Mouse (Mus musculus): ENCODE measurements around the gene Qtrt1. TPM values are rescaled to one million over a fixed set of nuclear protein-coding genes. Genes with fewer than 3 reads are reported as not detected.

Qtrt1 gene
- polyA plus RNA-seq, 1 experiment from 2014 or later: 30.8 TPM

DNA sequence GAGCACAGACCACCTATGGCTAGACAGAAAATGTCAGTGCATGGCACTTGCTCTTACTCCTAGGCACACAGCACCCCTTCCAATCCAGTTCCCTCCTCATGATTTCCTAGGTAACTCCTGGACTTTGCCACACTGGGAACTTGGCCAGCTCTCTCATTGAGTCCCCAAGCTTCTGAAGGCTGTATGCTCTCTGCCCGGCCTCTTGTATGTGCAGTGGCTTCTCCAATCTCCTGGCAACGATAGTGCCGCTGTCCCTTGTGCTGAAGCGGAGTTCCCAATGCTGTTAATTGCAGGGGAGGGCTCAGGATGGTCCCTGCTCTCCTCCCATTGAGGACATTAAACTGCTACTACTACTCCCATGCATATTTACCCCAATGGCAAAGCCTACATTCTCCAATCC is 3.7 kb upstream of the Qtrt1 start:
- no peak overlapping the region for H3K4me3 ChIP-seq (ENCODE audit: low read depth, low read length)
- WGBS: 12% methylated on average over 4 of the region's 4 CpGs

DNA sequence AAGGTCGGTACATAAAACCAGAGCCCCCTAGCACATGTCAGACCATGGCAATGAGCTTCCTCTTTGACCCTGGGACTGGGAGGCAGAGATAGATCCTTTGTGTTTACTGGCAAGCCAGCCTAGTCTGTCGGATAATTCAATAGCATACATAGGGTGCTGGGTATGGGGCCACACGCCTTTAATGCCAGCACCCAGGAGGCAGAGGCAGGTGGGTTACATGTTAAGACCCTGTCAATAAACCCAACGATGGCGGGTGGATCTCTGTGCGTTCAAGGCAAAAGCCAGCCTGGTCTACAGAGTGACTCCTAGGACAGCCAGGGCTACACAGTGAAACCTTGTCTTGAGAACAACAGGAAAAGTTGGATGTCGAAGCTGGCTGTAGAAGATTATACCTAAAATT is 3.0 kb upstream of the Qtrt1 start:
- no peak for TF ChIP-seq CTCF (IDR thresholded peaks at IDR 0.05; ENCODE audit: low read depth)
- TF ChIP-seq EP300 (optimal IDR thresholded peaks at IDR 0.05): no peak
- 68% methylated on average over 7 of the region's 7 CpGs for WGBS
- ATAC-seq (ENCODE audit: low FRiP score, low TSS enrichment): no peak

More for the DNA sequence above, 3.7 kb upstream of the Qtrt1 start:
- no peak overlapping the region for H3K4me2 ChIP-seq (replicated peaks; ENCODE audit: low read depth)
- ATAC-seq (ENCODE audit: low FRiP score, low TSS enrichment) (no peak), DNase-seq (ENCODE audit: low spot score) (peak; percentile 72)
- TF ChIP-seq EP300 (optimal IDR thresholded peaks at IDR 0.05) (no peak), CTCF (IDR thresholded peaks at IDR 0.05; ENCODE audit: low read depth) (no peak)
- H3K36me3 ChIP-seq (ENCODE audit: control insufficient read depth, insufficient read depth, low read length): peaks cover 17% of the 10 kb centered on the region; the same call in 1 of the 2 replicates
- H3K9me3 ChIP-seq (ENCODE audit: control insufficient read depth, low read length): no peaks in the 10 kb centered on the region
- no peak overlapping the region for H3K27ac ChIP-seq (replicated peaks)
- no peak overlapping the region for H3K9ac ChIP-seq (ENCODE audit: low read length)
- no peaks in the 10 kb centered on the region for H3K4me1 ChIP-seq (replicated peaks; ENCODE audit: control insufficient read depth, insufficient read depth)
- no peaks in the 10 kb centered on the region for H3K27me3 ChIP-seq (ENCODE audit: control insufficient read depth, insufficient read depth, low read length)

DNA sequence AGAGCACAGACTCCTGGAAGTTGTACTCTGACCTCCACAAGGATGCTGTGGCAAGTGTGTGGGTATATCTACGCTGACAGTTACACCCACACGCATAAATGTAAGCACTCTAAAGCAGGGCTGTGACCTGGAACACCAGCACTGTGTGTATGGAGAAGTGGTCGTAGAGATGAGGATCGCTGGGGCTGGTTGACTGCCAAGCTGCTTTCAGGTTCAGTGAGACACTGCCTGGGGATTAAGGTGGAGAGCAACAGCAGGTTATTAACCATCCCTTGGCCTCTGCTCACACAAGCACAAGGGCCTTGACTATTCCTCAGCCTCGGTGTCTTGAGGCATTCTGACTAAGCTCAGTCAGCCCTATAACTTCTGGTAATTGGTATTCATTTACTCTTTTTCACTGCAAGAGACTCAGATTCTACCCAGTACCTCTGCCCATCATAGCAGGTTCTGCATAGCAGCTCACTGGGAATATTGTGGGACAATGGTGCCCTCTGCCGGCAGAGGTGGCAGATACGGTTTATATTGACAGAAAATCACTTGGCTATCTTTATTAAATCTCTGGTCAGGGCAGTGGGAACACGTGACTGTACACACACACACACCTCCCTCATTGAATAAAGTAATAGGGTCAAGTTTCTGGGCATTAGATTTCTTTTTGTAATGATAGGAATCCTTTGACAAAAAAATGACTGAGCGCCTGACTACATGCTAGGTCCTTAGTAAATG is 1.9 kb upstream of the Qtrt1 start:
- DNase-seq (ENCODE audit: low spot score) (peak; percentile 88), ATAC-seq (ENCODE audit: low FRiP score, low TSS enrichment) (no peak)
- Histone ChIP-seq H3K4me3 (ENCODE audit: low read depth, low read length) (no peak overlapping the region), H3K27ac (replicated peaks) (no peak overlapping the region), H3K9ac (ENCODE audit: low read length) (no peak overlapping the region), H3K4me2 (replicated peaks; ENCODE audit: low read depth) (no peak overlapping the region), H3K4me1 (replicated peaks; ENCODE audit: control insufficient read depth, insufficient read depth) (no peaks in the 10 kb centered on the region; the same call in 1 of the 2 replicates), H3K36me3 (ENCODE audit: control insufficient read depth, insufficient read depth, low read length) (peaks cover 11% of the 10 kb centered on the region; the same call in 1 of the 2 replicates), H3K9me3 (ENCODE audit: control insufficient read depth, low read length) (no peaks in the 10 kb centered on the region), H3K27me3 (ENCODE audit: control insufficient read depth, insufficient read depth, low read length) (no peaks in the 10 kb centered on the region)
- TF ChIP-seq EP300 (optimal IDR thresholded peaks at IDR 0.05) (no peak), CTCF (IDR thresholded peaks at IDR 0.05; ENCODE audit: low read depth) (peak; percentile 90)
- WGBS: 29% methylated on average over 9 of the region's 9 CpGs

More for the DNA sequence above, 3.0 kb upstream of the Qtrt1 start:
- Histone ChIP-seq H3K27me3 (ENCODE audit: control insufficient read depth, insufficient read depth, low read length) (no peaks in the 10 kb centered on the region), H3K4me2 (replicated peaks; ENCODE audit: low read depth) (no peak overlapping the region), H3K9me3 (ENCODE audit: control insufficient read depth, low read length) (no peaks in the 10 kb centered on the region), H3K9ac (ENCODE audit: low read length) (no peak overlapping the region), H3K36me3 (ENCODE audit: control insufficient read depth, insufficient read depth, low read length) (peaks cover 17% of the 10 kb centered on the region; the same call in 1 of the 2 replicates), H3K27ac (replicated peaks) (no peak overlapping the region), H3K4me1 (replicated peaks; ENCODE audit: control insufficient read depth, insufficient read depth) (no peaks in the 10 kb centered on the region), H3K4me3 (ENCODE audit: low read depth, low read length) (no peak overlapping the region)
- DNase-seq (ENCODE audit: low spot score): no peak

DNA sequence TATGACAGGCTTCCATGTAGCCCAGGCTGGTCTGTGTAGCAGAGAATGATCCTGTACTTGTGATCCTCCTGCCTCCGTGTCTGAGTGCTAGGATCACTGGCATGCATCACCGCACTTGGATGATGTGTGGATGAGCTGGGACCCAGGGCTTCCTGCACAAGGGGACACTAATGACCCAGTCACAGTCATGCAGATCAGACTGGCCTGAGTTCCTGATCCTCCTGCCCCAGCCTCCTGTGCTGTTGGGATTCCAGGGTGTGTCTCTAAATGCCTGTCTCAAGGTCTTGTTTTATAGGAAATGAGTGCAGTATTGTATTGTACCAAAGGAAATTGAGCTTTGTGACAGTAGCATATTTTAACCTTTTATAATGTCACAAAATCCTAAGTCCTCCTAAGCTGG is 6.2 kb downstream of the Qtrt1 start:
- 88% methylated on average over 2 of the region's 2 CpGs for WGBS
- H3K36me3 ChIP-seq (ENCODE audit: control insufficient read depth, insufficient read depth, low read length): peaks cover 11% of the 10 kb centered on the region; the same call in 1 of the 2 replicates
- no peak for DNase-seq (ENCODE audit: low spot score)

DNA sequence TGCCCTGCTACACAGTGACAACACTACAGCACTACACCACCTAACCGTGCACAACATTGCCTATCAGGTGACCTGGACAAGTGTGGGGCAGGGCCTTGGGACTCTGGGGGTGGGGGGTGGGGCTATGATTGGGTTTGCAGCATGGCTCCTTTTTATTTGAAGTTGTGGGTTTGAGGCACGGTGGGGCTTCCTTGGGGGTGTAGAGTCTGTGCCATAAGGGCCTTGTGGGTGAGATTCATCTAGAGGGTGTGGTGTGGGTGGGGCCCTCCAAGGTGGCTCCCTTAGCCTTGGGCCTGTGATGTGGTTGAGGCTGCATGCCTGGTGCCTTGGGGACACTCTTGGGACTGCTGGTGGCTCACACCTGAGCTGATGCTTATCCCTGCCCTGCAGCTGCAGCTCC is 8.0 kb downstream of the Qtrt1 start:
- Histone ChIP-seq H3K9me3 (ENCODE audit: control insufficient read depth, low read length) (no peaks in the 10 kb centered on the region), H3K4me1 (replicated peaks; ENCODE audit: control insufficient read depth, insufficient read depth) (no peaks in the 10 kb centered on the region; the same call in 1 of the 2 replicates), H3K27me3 (ENCODE audit: control insufficient read depth, insufficient read depth, low read length) (no peaks in the 10 kb centered on the region), H3K9ac (ENCODE audit: low read length) (no peak overlapping the region), H3K4me3 (ENCODE audit: low read depth, low read length) (no peak overlapping the region), H3K36me3 (ENCODE audit: control insufficient read depth, insufficient read depth, low read length) (peaks cover 11% of the 10 kb centered on the region; the same call in 1 of the 2 replicates), H3K4me2 (replicated peaks; ENCODE audit: low read depth) (no peak overlapping the region), H3K27ac (replicated peaks) (no peak overlapping the region)
- 68% methylated on average over 2 of the region's 2 CpGs for WGBS
- ATAC-seq (ENCODE audit: low FRiP score, low TSS enrichment) (no peak), DNase-seq (ENCODE audit: low spot score) (no peak)
- TF ChIP-seq EP300 (optimal IDR thresholded peaks at IDR 0.05) (no peak), CTCF (IDR thresholded peaks at IDR 0.05; ENCODE audit: low read depth) (no peak)

More for the DNA sequence above, 6.2 kb downstream of the Qtrt1 start:
- Histone ChIP-seq H3K27me3 (ENCODE audit: control insufficient read depth, insufficient read depth, low read length) (no peaks in the 10 kb centered on the region), H3K9me3 (ENCODE audit: control insufficient read depth, low read length) (no peaks in the 10 kb centered on the region), H3K9ac (ENCODE audit: low read length) (no peak overlapping the region), H3K4me2 (replicated peaks; ENCODE audit: low read depth) (no peak overlapping the region), H3K27ac (replicated peaks) (no peak overlapping the region), H3K4me3 (ENCODE audit: low read depth, low read length) (no peak overlapping the region), H3K4me1 (replicated peaks; ENCODE audit: control insufficient read depth, insufficient read depth) (no peaks in the 10 kb centered on the region; the same call in 1 of the 2 replicates)
- no peak for TF ChIP-seq EP300 (optimal IDR thresholded peaks at IDR 0.05)
- no peak for ATAC-seq (ENCODE audit: low FRiP score, low TSS enrichment)

All from stomach, postnatal 0 days (tissue).